8 mouse cellular contexts compared by ENCODE assay signal in the genomic region with DNA sequence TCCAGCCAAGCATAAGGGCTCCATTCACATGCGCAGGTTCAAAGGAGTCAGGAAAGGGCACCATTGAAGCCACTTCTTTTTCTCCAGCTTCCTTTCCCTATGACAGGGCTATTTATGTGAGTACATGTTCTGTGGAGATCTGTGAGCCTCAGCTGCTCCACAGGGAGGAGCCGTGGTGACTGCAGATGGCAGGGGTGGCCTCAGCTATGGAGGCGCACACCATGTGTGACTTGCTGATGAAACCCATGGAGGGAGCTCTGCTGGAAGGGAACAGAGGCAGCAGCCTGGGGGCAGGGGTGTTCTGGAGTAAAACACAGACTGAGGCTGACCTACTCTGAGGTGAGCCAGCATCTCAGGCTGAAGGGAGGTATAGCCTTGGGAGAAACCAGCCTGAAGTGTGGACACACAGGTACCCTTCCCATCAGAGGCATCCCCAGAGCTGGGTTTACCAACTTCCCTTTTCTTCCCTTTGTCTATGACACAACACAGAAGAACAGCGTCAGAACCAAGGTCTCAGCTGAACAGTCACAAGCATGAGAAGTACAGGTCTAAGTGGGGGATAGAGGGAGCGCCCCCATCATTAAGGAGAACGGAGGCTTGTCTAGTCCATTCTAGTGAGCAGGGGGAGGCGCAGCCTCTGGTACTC. TPM values are rescaled to one million over a fixed set of nuclear protein-coding genes. Genes with fewer than 3 reads are reported as not detected.
DNase-seq lines count a peak whose midpoint lies in the region; ATAC-seq and TF ChIP-seq lines count a peak whose summit lies in the region.

No protein-coding gene starts in this region.

- H3K27me3 ChIP-seq in heart, embryonic 10.5 days (ENCODE audit: insufficient read depth, poor library complexity, severe bottlenecking), result no peaks in the 10 kb centered on the region
- no peaks in the 10 kb centered on the region for H3K27me3 ChIP-seq in E14TG2a.4 (ENCODE audit: insufficient read depth, low read length)
- H3K27me3 ChIP-seq in liver, embryonic 16.5 days (ENCODE audit: control insufficient read depth, insufficient read depth, low read depth, low read length), result no peaks in the 10 kb centered on the region
- H3K27me3 ChIP-seq in stomach, embryonic 14.5 days (ENCODE audit: control insufficient read depth, insufficient read depth, low read length), result no peaks in the 10 kb centered on the region

- no peak overlapping the region for H3K9ac ChIP-seq in liver, embryonic 16.5 days (ENCODE audit: low read depth, low read length)
- no peak overlapping the region for H3K9ac ChIP-seq in stomach, embryonic 14.5 days (replicated peaks; ENCODE audit: low read depth, low read length)

- no peak for TF ChIP-seq CTCF in E14TG2a.4 (conservative IDR thresholded peaks at IDR 0.05; ENCODE audit: low read length)

- no peaks in the 10 kb centered on the region for H3K9me3 ChIP-seq in heart, embryonic 10.5 days
- no peaks in the 10 kb centered on the region for H3K9me3 ChIP-seq in E14TG2a.4 (ENCODE audit: low read length)
- H3K9me3 ChIP-seq in liver, embryonic 16.5 days (replicated peaks; ENCODE audit: control insufficient read depth, low read length), result no peaks in the 10 kb centered on the region
- no peaks in the 10 kb centered on the region for H3K9me3 ChIP-seq in stomach, embryonic 14.5 days (ENCODE audit: control insufficient read depth, low read depth, low read length)

- 71% methylated on average over 7 of the region's 7 CpGs for WGBS in heart, embryonic 10.5 days
- 59% methylated on average over 7 of the region's 7 CpGs for WGBS in liver, embryonic 16.5 days (ENCODE audit: insufficient replicate concordance)
- WGBS in stomach, embryonic 14.5 days, result 84% methylated on average over 7 of the region's 7 CpGs

- no peak overlapping the region for H3K4me2 ChIP-seq in liver, embryonic 16.5 days (ENCODE audit: low read depth, low read length)
- no peak overlapping the region for H3K4me2 ChIP-seq in stomach, embryonic 14.5 days (replicated peaks; ENCODE audit: low read depth, low read length)

- ATAC-seq in hematopoietic stem cell, adult 5-6 weeks (replicated peaks in 1 of 2; ENCODE audit: insufficient read depth in 1 of 2, low FRiP score in 2 of 2, low TSS enrichment in 1 of 2, low read depth in 1 of 2, poor library complexity in 2 of 2, severe bottlenecking in 2 of 2), result peak; percentile 39 to 59; a peak in 2 of 4 replicates
- no peak for ATAC-seq in liver, embryonic 16.5 days (ENCODE audit: low read depth)
- no peak for ATAC-seq in stomach, embryonic 14.5 days (ENCODE audit: insufficient number of reproducible peaks, insufficient read depth, low FRiP score, low read depth)
- ATAC-seq in inflammation-experienced regulatory T-cells, adult 6 months, result no peak

- DNase-seq in heart, embryonic 10.5 days (ENCODE audit: low spot score), result no peak
- no peak for DNase-seq in heart, adult 8-10 months (ENCODE audit: low spot score)
- DNase-seq in spleen, postnatal 36 days (ENCODE audit: low spot score in 2 of 2), result no peak

- H3K4me3 ChIP-seq in heart, embryonic 10.5 days, result no peak overlapping the region; the same call in 1 of the 2 replicates
- H3K4me3 ChIP-seq in E14TG2a.4 (replicated peaks; ENCODE audit: low read length), result peak overlapping the region; percentile 35
- no peak overlapping the region for H3K4me3 ChIP-seq in liver, embryonic 16.5 days (ENCODE audit: low read depth, low read length)
- no peak overlapping the region for H3K4me3 ChIP-seq in stomach, embryonic 14.5 days (ENCODE audit: low read depth, low read length)

- H3K36me3 ChIP-seq in heart, embryonic 10.5 days, result peaks cover 21% of the 10 kb centered on the region
- H3K36me3 ChIP-seq in E14TG2a.4 (ENCODE audit: insufficient read depth, low read length), result peaks cover 58% of the 10 kb centered on the region
- peaks cover 9% of the 10 kb centered on the region for H3K36me3 ChIP-seq in liver, embryonic 16.5 days (ENCODE audit: control insufficient read depth, insufficient read depth)
- H3K36me3 ChIP-seq in stomach, embryonic 14.5 days (ENCODE audit: control insufficient read depth, insufficient read depth, low read length), result no peaks in the 10 kb centered on the region

- H3K4me1 ChIP-seq in heart, embryonic 10.5 days, result peaks cover 84% of the 10 kb centered on the region
- peaks cover 92% of the 10 kb centered on the region for H3K4me1 ChIP-seq in E14TG2a.4 (replicated peaks; ENCODE audit: low read depth, low read length)
- H3K4me1 ChIP-seq in liver, embryonic 16.5 days (ENCODE audit: control insufficient read depth, low read depth, low read length), result peaks cover 20% of the 10 kb centered on the region
- H3K4me1 ChIP-seq in stomach, embryonic 14.5 days (ENCODE audit: control insufficient read depth, insufficient read depth, low read length), result peaks cover 58% of the 10 kb centered on the region

- H3K27ac ChIP-seq in heart, embryonic 10.5 days, result peak overlapping the region; percentile 93
- peak overlapping the region; percentile 33; the same call in 1 of the 2 replicates for H3K27ac ChIP-seq in liver, embryonic 16.5 days (ENCODE audit: low read length)
- peak overlapping the region; percentile 85; the same call in 1 of the 2 replicates for H3K27ac ChIP-seq in stomach, embryonic 14.5 days (ENCODE audit: low read length)

RNA-seq across cellular contexts. Expression of gene Coro1c, which starts 36.5 kb away (rescaled TPM):
- 163 and 178 TPM in 2 replicates for polyA plus RNA-seq in heart, embryonic 10.5 days (2016; fragmentation: Nextera tagmentation; extraction: Ambion mirVana)
- 10 to 100 TPM; 21.9 to 30.3 (median 23.7) TPM for total RNA-seq in heart, adult 8-10 months (2022)
- total RNA-seq in hematopoietic stem cell, adult 5-6 weeks (2017), result 85.8 and 110 TPM in 2 replicates
- polyA plus RNA-seq in liver, embryonic 16.5 days (2015; fragmentation: Nextera tagmentation; extraction: Ambion mirVana), result 40.8 and 40.9 TPM in 2 replicates
- polyA plus RNA-seq in stomach, embryonic 14.5 days (2014; fragmentation: Nextera tagmentation; extraction: Ambion mirVana), result 131 and 145 TPM in 2 replicates
- 10 to 100 TPM; 46.6 to 88.2 (median 57.2) TPM for polyA plus RNA-seq in inflammation-experienced regulatory T-cells, adult 6 months (2017; shearing (Covaris generic))

RNA-seq across cellular contexts. Expression of gene Selplg, which starts 39.6 kb away (rescaled TPM):
- polyA plus RNA-seq in heart, embryonic 10.5 days (2016; fragmentation: Nextera tagmentation; extraction: Ambion mirVana), result 0.64 and 1.3 TPM in 2 replicates
- 10 to 100 TPM in 1 of 4 experiments, 1 to 10 TPM in 3; 1.8 to 10.3 (median 2.6) TPM for total RNA-seq in heart, adult 8-10 months (2022)
- total RNA-seq in hematopoietic stem cell, adult 5-6 weeks (2017), result 83.9 and 95.7 TPM in 2 replicates
- 14.1 and 15.4 TPM in 2 replicates for polyA plus RNA-seq in liver, embryonic 16.5 days (2015; fragmentation: Nextera tagmentation; extraction: Ambion mirVana)
- 2.9 and 4.5 TPM in 2 replicates for polyA plus RNA-seq in stomach, embryonic 14.5 days (2014; fragmentation: Nextera tagmentation; extraction: Ambion mirVana)
- 100 to 1,000 TPM; 457 to 620 (median 469) TPM for polyA plus RNA-seq in inflammation-experienced regulatory T-cells, adult 6 months (2017; shearing (Covaris generic))

Comparison
In these comparisons a context has a peak if more than half of its experiments do, and no peak if none do; other contexts are left out.
1. H3K27ac ChIP-seq: peak in every context shown above with its lines; median percentile 93 in heart, embryonic 10.5 days; 85 in stomach, embryonic 14.5 days; 33 in liver, embryonic 16.5 days.
2. ATAC-seq: peak in hematopoietic stem cell, adult 5-6 weeks (2 of 2); none in liver, embryonic 16.5 days (single experiment), stomach, embryonic 14.5 days (single experiment) and inflammation-experienced regulatory T-cells, adult 6 months (single experiment).
3. RNA of gene Selplg, which starts 39.6 kb away (polyA plus RNA-seq): 457 to 620 TPM in inflammation-experienced regulatory T-cells, adult 6 months; 14.1 to 15.4 TPM in liver, embryonic 16.5 days, 2.9 to 4.5 TPM in stomach, embryonic 14.5 days and 0.64 to 1.3 TPM in heart, embryonic 10.5 days; every median in the first group is over 10 times any median in the second.